Mouse (Mus musculus): ENCODE results near the gene Adora2b. TPM values are rescaled to one million over a fixed set of nuclear protein-coding genes. Genes with fewer than 3 reads are reported as not detected.

The Adora2b gene
- polyA plus RNA-seq, 2 experiments: 0.42 to 1.2 TPM

- H3K9me3 ChIP-seq (ENCODE audit: control insufficient read depth, low read length): no peaks in the 10 kb centered on the region
- H3K36me3 ChIP-seq (replicated peaks; ENCODE audit: control insufficient read depth, insufficient read depth, low read depth): no peaks in the 10 kb centered on the region
- DNase-seq (ENCODE audit: low read depth in 3 of 3, low spot score in 3 of 3): no peak
- H3K27me3 ChIP-seq (ENCODE audit: control insufficient read depth, insufficient read depth, low read length): no peaks in the 10 kb centered on the region
- H3K27ac ChIP-seq: no peak overlapping the region
- H3K4me2 ChIP-seq (ENCODE audit: low read depth): no peak overlapping the region
- H3K4me1 ChIP-seq (replicated peaks; ENCODE audit: control insufficient read depth in 2 of 2, insufficient read depth in 2 of 2, low read length in 1 of 2): no peaks in the 10 kb centered on the region
- H3K4me3 ChIP-seq (ENCODE audit: insufficient read depth in 1 of 2, low read depth in 2 of 2, low read length in 2 of 2): no peak overlapping the region
- TF ChIP-seq EP300 (IDR thresholded peaks at IDR 0.05; ENCODE audit: low read depth): no peak
- TF ChIP-seq CTCF (IDR thresholded peaks at IDR 0.05; ENCODE audit: low read depth): no peak
- no peak overlapping the region for H3K9ac ChIP-seq (replicated peaks)
- ATAC-seq (ENCODE audit: insufficient read depth): no peak
- 69% methylated on average over 6 of the region's 6 CpGs for WGBS (ENCODE audit: insufficient replicate concordance)
Measured at GRCm38 (mm10) chr11:62298883-62299282, 50.1 kb downstream of the Adora2b start.

DNA sequence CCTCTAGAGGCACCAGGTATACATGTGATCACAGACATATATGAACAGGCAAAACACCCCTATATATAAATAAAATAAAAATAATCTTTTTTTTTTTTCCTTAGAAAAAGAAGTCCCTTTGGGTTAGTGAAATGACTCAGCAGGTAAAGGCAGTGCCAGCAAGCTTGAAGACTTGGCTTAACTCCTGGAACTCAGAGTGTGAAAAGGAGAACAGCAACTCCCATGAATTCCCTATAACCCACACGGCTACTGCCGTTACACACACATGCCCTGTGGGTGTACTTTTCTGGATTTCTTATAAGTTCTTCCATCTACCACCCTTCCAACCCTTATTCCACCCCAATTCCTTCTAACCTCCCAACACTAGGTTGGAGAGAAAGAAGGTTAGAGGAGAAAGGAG lies 57.1 kb downstream of the Adora2b start:
- Histone ChIP-seq H3K36me3 (replicated peaks; ENCODE audit: control insufficient read depth, insufficient read depth, low read depth) (no peaks in the 10 kb centered on the region; the same call in 1 of the 2 replicates), H3K4me3 (ENCODE audit: insufficient read depth in 1 of 2, low read depth in 2 of 2, low read length in 2 of 2) (no peak overlapping the region), H3K27me3 (ENCODE audit: control insufficient read depth, insufficient read depth, low read length) (no peaks in the 10 kb centered on the region), H3K4me2 (ENCODE audit: low read depth) (no peak overlapping the region), H3K9ac (replicated peaks) (no peak overlapping the region), H3K27ac (no peak overlapping the region), H3K4me1 (replicated peaks; ENCODE audit: control insufficient read depth in 2 of 2, insufficient read depth in 2 of 2, low read length in 1 of 2) (no peaks in the 10 kb centered on the region), H3K9me3 (ENCODE audit: control insufficient read depth, low read length) (no peaks in the 10 kb centered on the region)
- WGBS (ENCODE audit: insufficient replicate concordance): 80% methylated on average over 2 of the region's 2 CpGs
- TF ChIP-seq CTCF (IDR thresholded peaks at IDR 0.05; ENCODE audit: low read depth): no peak
- TF ChIP-seq EP300 (IDR thresholded peaks at IDR 0.05; ENCODE audit: low read depth): no peak
- DNase-seq (ENCODE audit: low read depth in 3 of 3, low spot score in 3 of 3): no peak
- no peak for ATAC-seq (ENCODE audit: insufficient read depth)

GRCm38 (mm10) chr11:62309296-62309695 lies 60.5 kb downstream of the Adora2b start:
- TF ChIP-seq EP300 (IDR thresholded peaks at IDR 0.05; ENCODE audit: low read depth): no peak
- TF ChIP-seq CTCF (IDR thresholded peaks at IDR 0.05; ENCODE audit: low read depth): no peak
- no peak overlapping the region for H3K4me2 ChIP-seq (ENCODE audit: low read depth)
- WGBS (ENCODE audit: insufficient replicate concordance): 73% methylated on average over 2 of the region's 2 CpGs
- no peak for DNase-seq (ENCODE audit: low read depth in 3 of 3, low spot score in 3 of 3)
- H3K36me3 ChIP-seq (replicated peaks; ENCODE audit: control insufficient read depth, insufficient read depth, low read depth): peaks cover 2% of the 10 kb centered on the region; the same call in 1 of the 2 replicates
- H3K9ac ChIP-seq (replicated peaks): no peak overlapping the region
- H3K4me1 ChIP-seq (replicated peaks; ENCODE audit: control insufficient read depth in 2 of 2, insufficient read depth in 2 of 2, low read length in 1 of 2): no peaks in the 10 kb centered on the region
- no peak overlapping the region for H3K4me3 ChIP-seq (ENCODE audit: insufficient read depth in 1 of 2, low read depth in 2 of 2, low read length in 2 of 2)
- ATAC-seq (ENCODE audit: insufficient read depth): no peak
- H3K27ac ChIP-seq: no peak overlapping the region
- H3K27me3 ChIP-seq (ENCODE audit: control insufficient read depth, insufficient read depth, low read length): no peaks in the 10 kb centered on the region
- H3K9me3 ChIP-seq (ENCODE audit: control insufficient read depth, low read length): no peaks in the 10 kb centered on the region

- no peak overlapping the region for H3K9ac ChIP-seq (replicated peaks)
- H3K4me1 ChIP-seq (replicated peaks; ENCODE audit: control insufficient read depth in 2 of 2, insufficient read depth in 2 of 2, low read length in 1 of 2): no peaks in the 10 kb centered on the region
- no peaks in the 10 kb centered on the region for H3K27me3 ChIP-seq (ENCODE audit: control insufficient read depth, insufficient read depth, low read length)
- no peak overlapping the region for H3K4me2 ChIP-seq (ENCODE audit: low read depth)
- TF ChIP-seq CTCF (IDR thresholded peaks at IDR 0.05; ENCODE audit: low read depth) (no peak), EP300 (IDR thresholded peaks at IDR 0.05; ENCODE audit: low read depth) (no peak)
- 90% methylated on average over 5 of the region's 5 CpGs for WGBS (ENCODE audit: insufficient replicate concordance)
- H3K4me3 ChIP-seq (ENCODE audit: insufficient read depth in 1 of 2, low read depth in 2 of 2, low read length in 2 of 2): no peak overlapping the region
- peaks cover 40% of the 10 kb centered on the region for H3K36me3 ChIP-seq (replicated peaks; ENCODE audit: control insufficient read depth, insufficient read depth, low read depth)
- H3K27ac ChIP-seq: no peak overlapping the region
- DNase-seq (ENCODE audit: low read depth in 3 of 3, low spot score in 3 of 3) (no peak), ATAC-seq (ENCODE audit: insufficient read depth) (no peak)
- no peaks in the 10 kb centered on the region for H3K9me3 ChIP-seq (ENCODE audit: control insufficient read depth, low read length)
Measured at GRCm38 (mm10) chr11:62314984-62315383, 66.2 kb downstream of the Adora2b start.

Other genes starting within 250 kb of the Adora2b start
- 7.3 and 7.9 TPM in 2 replicates for gene Zswim7, start 32.4 kb downstream of the Adora2b start, polyA plus RNA-seq (2012; rRNA removed)
- 10.7 and 11.4 TPM in 2 replicates for gene Zswim7, start 32.4 kb downstream of the Adora2b start, polyA plus RNA-seq (2014; fragmentation: Nextera tagmentation; extraction: Ambion mirVana)
- gene Ttc19, start 32.5 kb downstream of the Adora2b start, polyA plus RNA-seq (2012; rRNA removed): 1.1 and 1.8 TPM in 2 replicates
- 1.7 and 1.8 TPM in 2 replicates for gene Ttc19, start 32.5 kb downstream of the Adora2b start, polyA plus RNA-seq (2014; fragmentation: Nextera tagmentation; extraction: Ambion mirVana)
- gene Pigl, start 209.5 kb downstream of the Adora2b start, polyA plus RNA-seq (2012; rRNA removed): 3.5 and 3.9 TPM in 2 replicates
- 4.1 and 4.3 TPM in 2 replicates for gene Pigl, start 209.5 kb downstream of the Adora2b start, polyA plus RNA-seq (2014; fragmentation: Nextera tagmentation; extraction: Ambion mirVana)
- 35.4 and 37.1 TPM in 2 replicates for gene Ncor1, start 209.6 kb downstream of the Adora2b start, polyA plus RNA-seq (2012; rRNA removed)
- gene Ncor1, start 209.6 kb downstream of the Adora2b start, polyA plus RNA-seq (2014; fragmentation: Nextera tagmentation; extraction: Ambion mirVana): 54.3 and 65.3 TPM in 2 replicates

Data from liver, embryonic 14.5 days (tissue).